Mouse (Mus musculus) midbrain, embryonic 15.5 days (tissue): ENCODE results near the gene Cd44. TPM values are rescaled to one million over a fixed set of nuclear protein-coding genes. Genes with fewer than 3 reads are reported as not detected.

ENCODE experiments used
- ATAC-seq: fragments of 200-750 bp; cut with Nextera tagmentation; replicated peaks from 2 replicates; pipeline ENCODE4 v1.8.0; 2017; ENCODE audit warnings: moderate TSS enrichment
- H3K27ac ChIP-seq: fragments of 300-500 bp; sonication (generic); 2 replicates; pipeline ENCODE4 v1.5.1; 2015; ENCODE audit warnings: mild to moderate bottlenecking, inconsistent platforms
- H3K27me3 ChIP-seq: fragments of 300-500 bp; sonication (generic); replicated peaks from 2 replicates; pipeline ENCODE4 v1.6.1; 2015; ENCODE audit warnings: inconsistent platforms
- H3K36me3 ChIP-seq: fragments of 300-500 bp; sonication (generic); replicated peaks from 2 replicates; pipeline ENCODE4 v1.6.1; 2015; ENCODE audit warnings: inconsistent platforms
- H3K4me1 ChIP-seq: fragments of 300-500 bp; sonication (generic); 2 replicates; pipeline ENCODE4 v1.6.1; 2015; ENCODE audit warnings: inconsistent platforms
- H3K4me2 ChIP-seq: fragments of 300-500 bp; sonication (generic); 2 replicates; pipeline ENCODE4 v1.6.1; 2015; ENCODE audit warnings: inconsistent platforms, mild to moderate bottlenecking, moderate library complexity
- H3K4me3 ChIP-seq: fragments of 300-500 bp; sonication (generic); 2 replicates; pipeline ENCODE4 v1.5.1; 2015; ENCODE audit warnings: mild to moderate bottlenecking, inconsistent platforms
- H3K9ac ChIP-seq: fragments of 300-500 bp; sonication (generic); 2 replicates; pipeline ENCODE4 v1.6.1; 2015; ENCODE audit warnings: mild to moderate bottlenecking, inconsistent platforms
- H3K9me3 ChIP-seq: fragments of 300-500 bp; sonication (generic); 2 replicates; pipeline ENCODE4 v1.6.1; 2016; ENCODE audit warnings: inconsistent platforms
- whole genome bisulfite sequencing: fragments of 180-500 bp; shearing (Covaris S2); methylation state at CpG from one replicate; pipeline ENCODE4 v1.1.7; 2015; ENCODE audit warnings: mixed read lengths; 5-methylcytosine and 5-hydroxymethylcytosine counted together
- polyA plus RNA-seq: library from polyadenylated mRNA; unstranded; fragments of >200 nt; fragmentation: Nextera tagmentation; extraction: Ambion mirVana; gene quantifications from 2 replicates; pipeline ENCODE4 v1.2.1, GENCODE M21; 2015

The Cd44 gene
- polyA plus RNA-seq, 1 experiment from 2014 or later = 2.3 TPM

DNA sequence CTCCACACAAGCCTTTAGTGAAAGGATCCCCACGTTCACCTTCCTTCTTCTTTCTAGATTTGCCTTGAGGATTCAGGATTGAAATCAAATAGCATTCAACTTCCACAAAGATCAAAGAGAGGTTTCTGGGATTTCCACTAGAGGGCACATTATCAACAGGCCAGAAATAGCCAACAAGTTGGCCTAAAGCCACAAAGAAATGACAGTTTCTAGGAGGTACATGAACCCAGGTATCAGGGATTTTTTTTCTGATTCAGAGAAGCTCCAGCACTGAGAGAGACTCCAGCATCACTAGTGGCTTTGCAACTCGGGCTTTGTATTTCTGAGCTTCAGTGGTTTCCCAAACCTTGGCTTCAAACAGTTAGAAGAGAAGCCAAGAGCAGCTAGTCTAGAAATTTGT lies 97.4 kb downstream of the Cd44 start:
- H3K4me1 ChIP-seq = no peaks in the 10 kb centered on the region
- H3K27me3 ChIP-seq = no peaks in the 10 kb centered on the region
- no peaks in the 10 kb centered on the region for H3K9me3 ChIP-seq
- no peak overlapping the region for H3K27ac ChIP-seq
- ATAC-seq = no peak
- H3K4me2 ChIP-seq = no peak overlapping the region
- no peak overlapping the region for H3K4me3 ChIP-seq
- no peaks in the 10 kb centered on the region for H3K36me3 ChIP-seq
- H3K9ac ChIP-seq = no peak overlapping the region
- WGBS = 38% methylated on average over 2 of the region's 2 CpGs

DNA sequence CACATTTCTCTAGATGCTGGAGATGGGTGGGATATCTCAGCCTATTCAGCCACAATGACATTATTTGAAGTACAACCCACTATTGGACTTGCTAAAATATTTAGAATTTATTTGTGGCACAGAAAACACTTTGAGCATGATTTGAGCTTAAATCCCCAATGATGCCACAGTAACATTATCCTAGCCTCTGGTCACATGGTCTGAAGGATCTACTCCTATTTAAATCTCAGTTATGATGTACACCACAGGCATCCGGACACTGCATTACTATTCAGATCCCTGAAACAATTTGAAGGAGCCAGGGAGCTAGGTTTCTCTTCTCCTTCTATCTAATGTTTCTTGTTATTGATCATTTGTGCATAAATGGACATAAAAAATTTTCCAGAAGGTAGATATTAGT lies 99.6 kb downstream of the Cd44 start:
- Histone ChIP-seq H3K4me3 (no peak overlapping the region), H3K27me3 (no peaks in the 10 kb centered on the region), H3K9ac (no peak overlapping the region), H3K36me3 (no peaks in the 10 kb centered on the region), H3K27ac (no peak overlapping the region), H3K9me3 (no peaks in the 10 kb centered on the region), H3K4me2 (no peak overlapping the region), H3K4me1 (no peaks in the 10 kb centered on the region)
- no peak for ATAC-seq
- 91% methylated on average over 1 of the region's 1 CpGs for WGBS

DNA sequence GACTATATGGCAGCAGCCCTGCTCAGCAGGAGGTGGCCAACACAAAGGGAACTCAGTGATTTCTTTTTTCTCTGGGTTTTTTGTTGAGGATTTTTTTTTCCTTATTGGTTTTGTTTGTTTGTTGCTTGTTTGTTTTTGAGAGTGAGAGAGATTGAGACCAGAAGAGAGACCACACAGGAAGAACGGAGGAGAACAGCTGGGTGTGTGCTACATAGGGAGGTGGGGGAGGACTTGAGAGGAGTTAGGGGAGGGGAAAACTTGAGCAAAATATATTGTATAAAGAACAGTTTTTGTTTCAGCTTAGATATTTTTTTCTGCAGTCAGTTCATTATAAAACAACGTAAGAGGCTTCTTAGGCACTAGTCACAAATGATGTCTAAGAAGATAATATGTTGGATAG lies 103.3 kb downstream of the Cd44 start:
- H3K27ac ChIP-seq = no peak overlapping the region
- H3K9me3 ChIP-seq = no peaks in the 10 kb centered on the region
- WGBS = 69% methylated on average over 2 of the region's 2 CpGs
- no peak overlapping the region for H3K4me3 ChIP-seq
- no peak for ATAC-seq
- H3K4me1 ChIP-seq = no peaks in the 10 kb centered on the region
- no peak overlapping the region for H3K4me2 ChIP-seq
- H3K9ac ChIP-seq = no peak overlapping the region
- no peaks in the 10 kb centered on the region for H3K36me3 ChIP-seq
- H3K27me3 ChIP-seq = no peaks in the 10 kb centered on the region

DNA sequence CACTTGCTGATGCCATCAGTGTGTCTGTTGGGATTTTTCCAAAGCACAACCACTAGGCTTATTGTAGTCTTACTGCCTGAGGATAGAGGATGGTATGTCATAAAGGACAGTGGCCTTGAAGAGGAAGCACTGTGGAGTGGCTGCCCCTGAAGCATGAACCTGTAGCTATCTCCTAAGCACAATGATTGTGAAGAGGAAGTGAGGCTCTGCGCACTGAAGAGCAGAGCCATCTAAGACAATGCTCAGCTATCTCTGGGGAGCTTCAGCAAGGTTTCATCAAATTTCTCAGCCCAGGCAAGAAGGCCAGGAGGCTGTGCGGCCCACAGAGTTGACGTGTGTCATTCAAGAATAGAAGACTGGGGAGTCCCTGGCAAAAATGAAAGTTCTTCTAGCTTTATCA lies 106.4 kb downstream of the Cd44 start:
- WGBS = 93% methylated on average over 3 of the region's 3 CpGs
- no peak overlapping the region for H3K4me3 ChIP-seq
- no peaks in the 10 kb centered on the region for H3K36me3 ChIP-seq
- H3K4me1 ChIP-seq = no peaks in the 10 kb centered on the region
- no peak overlapping the region for H3K27ac ChIP-seq
- no peak overlapping the region for H3K9ac ChIP-seq
- H3K9me3 ChIP-seq = no peaks in the 10 kb centered on the region
- H3K4me2 ChIP-seq = no peak overlapping the region
- no peaks in the 10 kb centered on the region for H3K27me3 ChIP-seq
- no peak for ATAC-seq

DNA sequence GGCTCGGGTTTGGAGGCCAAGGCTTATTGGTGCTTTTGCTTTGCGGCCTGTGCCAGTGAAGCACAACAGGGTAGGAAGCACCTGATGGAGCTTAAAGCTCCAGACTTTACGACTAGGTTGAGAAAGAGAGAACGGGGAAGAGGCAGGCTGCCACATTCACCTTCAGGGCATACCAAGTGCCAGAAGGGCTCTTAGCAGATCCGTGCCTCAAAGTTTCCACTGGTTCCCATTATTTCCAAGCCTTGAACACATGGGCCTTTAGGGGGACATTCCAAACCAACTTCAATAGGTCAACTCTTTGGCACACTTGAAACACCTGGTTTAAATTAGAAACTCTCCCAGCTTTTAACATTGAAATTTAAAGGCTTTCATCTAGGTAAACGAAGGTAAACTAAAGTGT lies 108.7 kb downstream of the Cd44 start:
- no peaks in the 10 kb centered on the region for H3K9me3 ChIP-seq
- H3K4me3 ChIP-seq = no peak overlapping the region
- H3K9ac ChIP-seq = no peak overlapping the region
- H3K27me3 ChIP-seq = no peaks in the 10 kb centered on the region
- no peak overlapping the region for H3K4me2 ChIP-seq
- ATAC-seq = no peak
- WGBS = 89% methylated on average over 6 of the region's 6 CpGs
- H3K36me3 ChIP-seq = no peaks in the 10 kb centered on the region
- no peaks in the 10 kb centered on the region for H3K4me1 ChIP-seq
- H3K27ac ChIP-seq = no peak overlapping the region

DNA sequence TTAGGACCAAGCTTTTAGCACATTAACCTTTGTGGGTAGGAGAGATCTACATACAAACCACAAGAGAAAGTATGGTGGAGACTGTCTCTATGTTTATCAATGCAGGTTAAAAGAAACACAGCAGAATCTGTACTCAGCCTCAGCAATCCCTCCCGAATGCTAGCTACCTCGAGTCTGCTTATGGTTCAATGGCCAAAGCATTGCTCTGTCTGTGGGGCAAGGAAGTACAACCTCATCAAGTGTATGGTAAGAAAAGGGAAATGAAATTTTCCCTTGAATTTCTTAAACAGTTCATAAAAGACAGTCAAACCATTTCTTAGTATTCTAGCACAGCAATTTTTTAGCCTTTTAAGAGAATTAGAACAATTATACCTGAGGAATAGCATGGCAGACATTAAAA lies 109.8 kb downstream of the Cd44 start:
- Histone ChIP-seq H3K4me1 (no peaks in the 10 kb centered on the region), H3K36me3 (no peaks in the 10 kb centered on the region), H3K4me2 (no peak overlapping the region), H3K9me3 (no peaks in the 10 kb centered on the region), H3K27ac (no peak overlapping the region), H3K9ac (no peak overlapping the region), H3K4me3 (no peak overlapping the region), H3K27me3 (no peaks in the 10 kb centered on the region)
- 89% methylated on average over 2 of the region's 2 CpGs for WGBS
- ATAC-seq = no peak

DNA sequence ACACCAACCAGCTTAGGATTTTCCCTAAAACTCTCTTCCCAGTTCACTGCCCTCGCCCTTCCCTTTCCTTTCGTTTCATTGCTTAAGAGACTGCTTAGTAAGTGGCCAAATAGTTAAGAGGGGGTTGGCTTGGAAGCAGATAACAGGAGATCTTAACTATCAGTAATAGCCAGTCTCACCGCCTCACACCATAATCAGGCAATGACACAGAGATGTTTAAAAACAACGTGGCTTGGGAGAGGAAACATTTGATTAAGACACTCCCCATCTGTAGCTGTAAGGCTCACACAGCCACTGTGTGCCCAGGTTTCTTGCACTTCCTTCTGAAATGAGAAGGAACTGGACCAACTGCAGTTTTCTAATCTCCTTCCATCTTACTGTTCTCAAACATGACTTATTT lies 115.8 kb downstream of the Cd44 start:
- no peak overlapping the region for H3K9ac ChIP-seq
- no peaks in the 10 kb centered on the region for H3K4me1 ChIP-seq
- H3K9me3 ChIP-seq = no peaks in the 10 kb centered on the region
- 70% methylated on average over 4 of the region's 4 CpGs for WGBS
- no peak for ATAC-seq
- H3K4me3 ChIP-seq = no peak overlapping the region
- H3K27me3 ChIP-seq = no peaks in the 10 kb centered on the region
- no peak overlapping the region for H3K27ac ChIP-seq
- no peak overlapping the region for H3K4me2 ChIP-seq
- H3K36me3 ChIP-seq = no peaks in the 10 kb centered on the region

DNA sequence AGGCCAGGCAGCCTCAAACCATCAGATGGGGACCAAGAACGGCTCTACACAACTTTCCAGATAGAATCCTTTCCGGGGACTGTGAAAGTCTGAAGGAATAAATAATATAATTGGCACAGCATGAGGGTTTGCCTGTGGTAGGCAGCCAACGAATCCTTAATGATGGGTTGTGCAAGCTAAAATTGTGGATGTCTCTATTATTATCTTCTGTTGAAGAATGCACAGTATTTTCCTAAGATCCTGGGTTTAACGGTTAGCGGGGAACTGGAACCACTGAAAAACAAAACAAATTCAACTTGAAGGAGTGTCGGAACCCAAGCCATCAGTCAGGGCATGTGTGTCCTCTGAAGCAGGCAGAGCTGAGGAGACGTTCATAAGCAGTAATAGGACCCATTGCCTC lies 118.7 kb downstream of the Cd44 start:
- Histone ChIP-seq H3K36me3 (no peaks in the 10 kb centered on the region), H3K4me1 (no peaks in the 10 kb centered on the region), H3K4me3 (no peak overlapping the region), H3K27ac (no peak overlapping the region), H3K27me3 (no peaks in the 10 kb centered on the region), H3K9ac (no peak overlapping the region), H3K4me2 (no peak overlapping the region), H3K9me3 (no peaks in the 10 kb centered on the region)
- ATAC-seq = no peak
- WGBS = 80% methylated on average over 7 of the region's 7 CpGs

DNA sequence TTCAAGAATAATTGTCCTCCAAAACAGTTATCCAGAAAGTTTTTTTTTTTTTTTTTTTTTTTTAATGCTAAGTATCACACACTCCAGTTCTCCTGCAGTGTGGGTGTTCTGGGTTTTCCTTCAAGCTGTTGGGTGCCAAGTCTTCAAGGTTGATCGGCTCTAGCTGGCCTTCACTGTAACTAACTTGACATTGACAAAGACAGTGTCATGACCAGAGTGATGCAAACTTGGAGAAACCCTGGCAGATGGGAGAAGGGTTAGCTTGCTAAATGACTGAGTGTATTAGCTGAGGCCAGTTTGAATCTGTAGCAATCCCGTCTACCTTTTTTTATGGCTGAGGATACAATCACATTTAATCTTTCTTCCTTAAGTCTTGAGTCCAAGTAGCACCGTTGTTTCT lies 123.3 kb downstream of the Cd44 start:
- ATAC-seq = no peak

DNA sequence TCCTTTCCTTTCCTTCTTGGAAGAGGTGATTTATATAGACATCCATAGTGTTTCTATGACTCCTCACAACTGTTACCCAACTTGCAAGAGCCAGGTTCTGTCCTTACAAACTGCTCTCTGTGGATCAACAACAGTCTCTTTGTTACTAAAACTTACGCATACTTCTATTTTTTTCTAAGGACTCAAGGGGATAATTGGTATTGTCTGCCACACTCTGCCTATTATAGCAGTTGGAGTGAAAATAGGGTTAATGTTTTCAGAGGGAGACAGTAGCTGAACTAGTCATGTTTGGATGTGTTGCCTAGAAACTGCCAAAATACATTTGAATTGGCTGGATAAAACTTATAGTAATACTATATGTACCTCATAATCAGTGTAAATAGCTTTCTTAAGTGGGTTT lies 125.9 kb downstream of the Cd44 start:
- Histone ChIP-seq H3K27ac (no peak overlapping the region), H3K27me3 (no peaks in the 10 kb centered on the region), H3K4me1 (no peaks in the 10 kb centered on the region), H3K4me2 (no peak overlapping the region), H3K9ac (no peak overlapping the region), H3K36me3 (peaks cover 3% of the 10 kb centered on the region; the same call in 1 of the 2 replicates), H3K4me3 (no peak overlapping the region), H3K9me3 (no peaks in the 10 kb centered on the region)
- ATAC-seq = no peak
- 44% methylated on average over 1 of the region's 1 CpGs for WGBS

More for the DNA sequence above, 123.3 kb downstream of the Cd44 start:
- no peaks in the 10 kb centered on the region for H3K4me1 ChIP-seq
- no peaks in the 10 kb centered on the region for H3K9me3 ChIP-seq
- 97% methylated on average over 3 of the region's 3 CpGs for WGBS
- H3K27me3 ChIP-seq = no peaks in the 10 kb centered on the region
- no peak overlapping the region for H3K27ac ChIP-seq
- H3K9ac ChIP-seq = no peak overlapping the region
- no peak overlapping the region for H3K4me2 ChIP-seq
- H3K4me3 ChIP-seq = no peak overlapping the region
- peaks cover 3% of the 10 kb centered on the region; the same call in 1 of the 2 replicates for H3K36me3 ChIP-seq

DNA sequence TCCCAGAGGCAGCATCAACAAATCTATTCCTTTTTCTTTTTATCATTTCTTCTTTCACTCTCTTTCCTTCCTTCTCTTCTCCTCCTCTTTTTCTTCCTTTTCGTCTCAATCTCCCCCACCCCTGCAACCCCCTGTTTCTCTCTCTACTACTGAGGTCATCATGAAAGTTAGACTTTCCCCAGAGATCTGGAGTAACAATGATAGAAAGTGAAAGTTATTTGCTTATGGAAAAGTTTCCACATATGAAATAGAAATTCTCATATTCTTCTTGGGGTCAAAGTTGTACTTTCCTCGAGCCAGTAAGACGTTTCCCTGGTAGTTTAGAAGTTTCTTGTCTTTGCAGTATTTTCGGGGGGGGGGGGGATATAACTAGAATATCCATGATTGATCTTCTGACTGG lies 126.8 kb downstream of the Cd44 start:
- H3K36me3 ChIP-seq = peaks cover 5% of the 10 kb centered on the region; the same call in 1 of the 2 replicates
- no peaks in the 10 kb centered on the region for H3K4me1 ChIP-seq
- no peaks in the 10 kb centered on the region for H3K9me3 ChIP-seq
- H3K27ac ChIP-seq = no peak overlapping the region
- no peaks in the 10 kb centered on the region for H3K27me3 ChIP-seq
- WGBS = 86% methylated on average over 4 of the region's 4 CpGs
- H3K9ac ChIP-seq = no peak overlapping the region
- no peak overlapping the region for H3K4me3 ChIP-seq
- H3K4me2 ChIP-seq = no peak overlapping the region
- no peak for ATAC-seq

DNA sequence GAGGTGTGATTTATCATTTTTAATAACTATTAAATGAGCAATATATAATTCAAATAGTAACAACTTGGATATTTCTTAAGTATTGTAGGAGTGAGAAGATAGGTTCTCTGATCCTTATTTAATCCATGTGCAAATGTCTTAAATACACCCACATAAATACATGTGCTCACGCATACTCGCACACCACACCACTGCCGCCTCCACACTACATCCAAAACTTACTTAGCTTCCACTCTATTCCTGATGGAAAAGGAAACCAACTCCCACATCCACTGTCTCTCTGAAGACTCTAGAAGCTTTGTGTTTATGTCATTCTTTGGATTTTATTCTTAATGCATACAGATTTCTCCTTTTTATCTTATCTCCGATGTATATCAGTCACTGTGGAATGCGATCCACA lies 129.2 kb downstream of the Cd44 start:
- no peaks in the 10 kb centered on the region for H3K27me3 ChIP-seq
- H3K9ac ChIP-seq = no peak overlapping the region
- H3K4me2 ChIP-seq = no peak overlapping the region
- H3K4me1 ChIP-seq = no peaks in the 10 kb centered on the region
- H3K9me3 ChIP-seq = no peaks in the 10 kb centered on the region
- H3K27ac ChIP-seq = no peak overlapping the region
- no peak for ATAC-seq
- WGBS = 93% methylated on average over 5 of the region's 5 CpGs
- no peak overlapping the region for H3K4me3 ChIP-seq
- H3K36me3 ChIP-seq = 0 out of 2 replicates have a peak, but pooled peaks cover 5% of the 10 kb centered on the region

DNA sequence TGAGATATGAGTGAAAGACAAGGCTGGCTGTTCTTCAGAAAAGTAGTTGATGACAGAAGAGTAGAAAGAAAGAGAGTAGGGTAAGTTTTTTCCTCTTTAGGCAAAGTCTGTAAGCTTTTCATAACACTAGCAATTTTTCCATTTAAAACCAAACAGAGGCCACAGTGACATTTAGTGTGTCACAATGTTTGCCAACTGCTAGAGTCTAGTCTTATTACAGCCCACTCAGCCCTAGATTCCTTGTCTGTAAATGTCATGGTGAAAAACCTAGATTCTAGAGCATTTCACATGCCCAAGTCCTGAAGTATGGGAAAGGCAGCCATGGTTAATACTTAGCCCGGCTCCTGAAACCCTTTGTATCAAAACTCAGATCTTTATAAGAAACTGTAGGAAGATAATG lies 130.2 kb downstream of the Cd44 start:
- Histone ChIP-seq H3K36me3 (0 out of 2 replicates have a peak, but pooled peaks cover 5% of the 10 kb centered on the region), H3K27ac (no peak overlapping the region), H3K27me3 (no peaks in the 10 kb centered on the region), H3K4me2 (no peak overlapping the region), H3K4me1 (no peaks in the 10 kb centered on the region), H3K9me3 (no peaks in the 10 kb centered on the region), H3K4me3 (no peak overlapping the region), H3K9ac (no peak overlapping the region)
- ATAC-seq = no peak
- 92% methylated on average over 1 of the region's 1 CpGs for WGBS

DNA sequence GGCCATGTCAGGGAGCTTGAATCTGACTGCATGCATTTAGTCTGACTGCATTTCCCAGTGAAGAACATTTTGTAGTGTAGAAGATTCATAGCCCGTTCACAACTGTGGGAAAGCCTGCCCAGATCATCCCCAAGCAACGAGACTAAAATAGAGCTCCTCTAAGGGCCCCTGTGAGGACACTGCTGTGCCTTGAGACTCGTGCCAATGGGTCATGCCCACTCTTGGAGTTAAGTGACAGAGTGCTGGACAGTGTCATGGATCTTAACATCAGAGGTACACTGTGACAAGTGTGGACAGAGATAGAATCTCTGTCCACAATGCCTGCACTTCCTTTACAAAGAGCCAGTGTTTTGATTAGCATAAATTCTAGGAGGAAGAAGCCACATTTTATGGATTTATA lies 133.2 kb downstream of the Cd44 start:
- Histone ChIP-seq H3K27me3 (no peaks in the 10 kb centered on the region), H3K4me3 (no peak overlapping the region), H3K27ac (no peak overlapping the region), H3K4me2 (no peak overlapping the region), H3K9ac (no peak overlapping the region), H3K36me3 (0 out of 2 replicates have a peak, but pooled peaks cover 5% of the 10 kb centered on the region), H3K4me1 (no peaks in the 10 kb centered on the region), H3K9me3 (no peaks in the 10 kb centered on the region)
- whole genome bisulfite sequencing = 85% methylated on average over 3 of the region's 3 CpGs
- ATAC-seq = no peak
